Mouse (Mus musculus): ENCODE data around the gene Stox2. TPM values are rescaled to one million over a fixed set of nuclear protein-coding genes. Genes with fewer than 3 reads are reported as not detected.

The Stox2 gene
- polyA plus RNA-seq (2012; rRNA removed) = 0.53 and 0.84 TPM in 2 replicates

DNA sequence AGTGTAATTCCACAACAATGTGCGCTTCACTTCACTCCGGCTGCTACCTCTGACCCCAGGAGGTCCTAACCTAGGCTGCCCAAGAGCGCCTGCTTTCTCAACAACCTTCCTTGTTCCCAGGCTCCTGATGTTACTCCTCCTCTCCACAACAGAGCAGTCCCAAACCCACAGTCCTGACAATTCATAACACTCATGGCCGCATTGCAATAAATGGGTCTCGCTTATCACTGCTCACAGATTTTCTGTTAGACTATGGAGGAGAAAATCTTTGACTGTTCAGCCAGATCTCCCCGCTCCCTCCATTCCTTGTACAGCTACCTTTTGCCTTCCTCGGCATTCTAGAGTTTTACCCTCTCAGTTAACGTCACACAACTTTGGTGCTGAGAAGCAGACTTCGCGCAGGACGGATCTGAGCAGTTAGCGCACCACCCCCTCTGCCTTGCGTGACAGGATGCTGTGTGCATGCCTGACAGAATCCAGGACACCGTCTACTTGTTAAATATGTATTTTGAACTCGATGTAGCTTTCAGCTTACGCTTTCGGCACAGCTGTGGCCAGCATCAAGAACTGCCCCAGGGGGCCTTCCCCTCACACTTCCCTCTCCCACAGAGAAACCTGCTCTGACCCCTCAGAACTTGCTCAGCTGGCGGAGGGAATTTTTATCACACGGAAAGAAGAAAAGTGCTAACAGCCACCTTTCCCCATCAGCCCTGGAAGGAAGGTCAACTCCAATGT, at the start of gene Stox2:
Gene Stox2, minus strand, starts transcription at position 51 of the 735 bp plus-strand sequence.

Other genes starting within 250 kb of the Stox2 start
- 6.1 and 6.8 TPM in 2 replicates for gene Trappc11, start 87.1 kb upstream of the Stox2 start, polyA plus RNA-seq (2012; rRNA removed)
- 9.6 and 16.9 TPM in 2 replicates for gene Rwdd4a, start 87.3 kb upstream of the Stox2 start, polyA plus RNA-seq (2012; rRNA removed)
- gene Ing2, start 229.2 kb upstream of the Stox2 start, polyA plus RNA-seq (2012; rRNA removed) = 0.49 and 0.78 TPM in 2 replicates

All from stomach, adult 2 months (tissue).